Mouse (Mus musculus): ENCODE results near the gene Carnmt1.

DNA sequence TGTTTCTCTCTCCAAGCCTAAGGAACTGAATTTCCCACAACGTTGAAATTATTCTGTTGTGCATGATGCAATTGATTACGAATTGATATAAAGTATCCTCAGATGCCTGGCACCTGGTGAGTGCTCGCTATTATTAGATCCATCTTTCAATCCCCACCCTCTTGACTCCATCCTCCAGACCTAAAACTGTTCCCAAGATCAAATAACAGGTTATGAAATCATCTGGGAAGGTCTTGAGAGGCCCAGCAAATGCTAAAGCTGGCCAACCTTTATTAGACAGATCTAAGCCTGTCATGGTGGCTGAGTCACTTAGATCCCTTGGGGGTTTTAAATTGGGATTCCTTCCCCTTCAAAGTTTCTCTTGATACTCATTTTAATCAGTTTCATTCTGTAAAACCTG lies 10.1 kb upstream of the Carnmt1 start:
- TF ChIP-seq CTCF (IDR thresholded peaks at IDR 0.05; ENCODE audit: insufficient read depth, low read depth, low read length) (no peak), POLR2A (IDR thresholded peaks at IDR 0.05; ENCODE audit: insufficient read depth, low read depth, low read length) (no peak)
